Mouse (Mus musculus): Measurements from ENCODE around the gene Itsn1. TPM values are rescaled to one million over a fixed set of nuclear protein-coding genes. Genes with fewer than 3 reads are reported as not detected.

The Itsn1 gene
- polyA plus RNA-seq (2014; fragmentation: Illumina TruSeq; extraction: RNeasy Lipid Tissue Mini Kit (QIAGEN cat#74804); ENCODE audit: low read depth, low replicate concordance), result 20.2 TPM

DNA sequence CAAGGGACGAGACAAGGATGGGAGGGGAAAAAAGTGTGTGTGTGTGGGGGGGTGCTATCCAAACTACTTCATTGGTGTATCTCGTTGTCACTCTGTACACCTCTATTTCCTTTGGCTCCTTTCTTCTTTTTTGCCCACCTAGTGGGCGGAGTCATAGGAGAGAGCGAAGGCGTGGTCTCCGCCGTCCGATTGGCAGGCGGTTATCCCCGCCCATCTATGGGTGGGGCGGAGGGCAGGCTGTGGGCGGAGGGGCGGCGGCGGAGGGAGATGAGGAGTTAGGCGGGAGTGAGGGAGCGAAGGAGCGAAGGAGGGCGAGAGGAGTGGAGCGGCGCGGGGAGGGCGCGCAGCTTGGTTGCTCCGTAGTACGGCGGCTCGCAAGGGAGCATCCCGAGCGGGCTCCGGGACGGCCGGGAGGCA, at the start of gene Itsn1:
Gene Itsn1 (plus strand): TSS at position 216 of the 417 bp plus-strand sequence.

DNA sequence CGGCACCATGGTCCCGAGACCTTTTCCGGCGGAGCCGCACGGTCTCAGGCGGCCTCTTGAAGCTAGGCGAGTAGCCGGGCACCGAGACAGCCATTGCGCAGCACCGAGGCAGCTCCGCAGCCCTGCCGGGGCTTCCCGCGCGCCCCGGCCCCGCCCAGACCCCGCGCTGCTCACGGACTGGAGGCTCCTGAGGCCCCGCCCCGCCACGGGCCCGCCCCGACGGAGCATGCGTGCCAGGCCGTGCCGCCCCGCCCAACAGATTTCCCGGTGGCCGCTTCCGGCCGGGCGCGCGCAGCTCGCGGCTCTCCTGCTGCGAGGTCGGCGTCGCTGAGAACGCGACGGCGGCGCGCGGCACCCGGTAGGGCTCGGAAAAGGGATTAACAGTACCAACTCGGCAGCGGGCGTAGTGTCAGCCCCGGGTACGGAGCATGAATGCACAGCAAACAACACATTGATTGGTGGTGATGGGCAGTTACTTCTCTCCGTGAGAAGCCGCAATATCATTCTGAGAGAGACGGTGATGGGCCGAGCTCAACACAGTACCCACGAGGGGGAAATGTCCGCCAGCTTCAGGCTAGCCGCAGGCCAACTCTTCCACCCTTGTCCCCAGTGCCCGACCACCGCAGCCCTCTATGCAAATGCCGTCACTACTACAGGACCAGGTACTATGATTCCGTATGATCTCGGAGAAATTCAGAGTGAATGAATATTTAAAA, 40.3 kb upstream of the Itsn1 start, which contains the start of gene Donson:
Gene Donson (minus strand): TSS at position 152 of the 716 bp plus-strand sequence.

DNA sequence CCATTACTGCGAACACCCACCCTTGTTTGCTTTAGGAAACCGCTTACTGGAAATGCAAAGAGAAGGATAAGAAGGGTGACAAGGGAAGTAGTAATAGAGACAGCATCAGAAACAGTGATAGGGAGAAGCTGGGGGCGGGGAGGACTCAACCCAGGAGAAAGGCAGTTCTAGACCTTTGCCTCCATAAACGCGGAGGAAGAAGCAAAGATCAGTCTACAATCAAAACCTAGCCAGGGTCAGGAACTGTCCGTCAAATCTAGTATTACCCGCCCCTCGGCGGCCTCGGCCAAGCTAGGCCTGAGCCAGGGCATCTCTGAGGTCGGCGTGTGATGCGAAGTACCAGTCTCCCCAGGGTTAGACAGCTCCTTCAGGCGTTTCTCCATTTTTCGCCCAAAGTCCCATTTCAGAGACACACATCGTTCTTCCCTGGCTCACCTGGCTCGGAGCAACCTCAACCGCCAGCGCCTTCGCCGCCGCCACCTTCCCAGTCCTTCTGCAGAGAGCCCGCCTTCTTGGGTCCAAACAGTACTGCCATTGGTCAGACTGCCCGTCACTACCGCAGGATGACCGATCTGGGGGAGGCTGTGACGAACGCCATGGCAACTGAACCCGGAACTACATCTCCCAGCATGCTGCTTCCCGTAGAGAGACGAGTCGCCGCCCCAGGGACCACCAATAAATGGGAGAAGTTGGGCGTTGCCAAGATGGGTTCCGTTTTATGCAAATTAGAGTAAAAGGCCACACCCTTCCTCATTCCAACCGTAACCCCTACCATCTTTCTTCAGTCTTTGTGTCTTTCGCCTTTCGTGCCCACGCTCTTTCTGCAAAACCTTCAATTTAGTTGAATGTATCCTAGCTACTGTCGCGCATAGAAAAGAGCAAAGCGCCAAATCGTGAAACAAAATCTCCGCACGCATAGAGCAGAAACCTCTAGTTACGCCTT, 687 bp upstream of the Itsn1 start, which contains the start of gene Cryzl1:
Gene Cryzl1 (minus strand): TSS at position 853 of the 943 bp plus-strand sequence.

Other genes starting within 250 kb of the Itsn1 start
- 122 TPM for gene Ifnar1, start 244.0 kb upstream of the Itsn1 start, polyA plus RNA-seq (2014; fragmentation: Illumina TruSeq; extraction: RNeasy Lipid Tissue Mini Kit (QIAGEN cat#74804); ENCODE audit: low read depth, low replicate concordance)
- 17.0 TPM for gene Ifngr2, start 182.2 kb upstream of the Itsn1 start, polyA plus RNA-seq (2014; fragmentation: Illumina TruSeq; extraction: RNeasy Lipid Tissue Mini Kit (QIAGEN cat#74804); ENCODE audit: low read depth, low replicate concordance)
- gene Tmem50b, start 131.5 kb upstream of the Itsn1 start, polyA plus RNA-seq (2014; fragmentation: Illumina TruSeq; extraction: RNeasy Lipid Tissue Mini Kit (QIAGEN cat#74804); ENCODE audit: low read depth, low replicate concordance), result 96.2 TPM
- gene Dnajc28, start 110.3 kb upstream of the Itsn1 start, polyA plus RNA-seq (2014; fragmentation: Illumina TruSeq; extraction: RNeasy Lipid Tissue Mini Kit (QIAGEN cat#74804); ENCODE audit: low read depth, low replicate concordance), result 30.4 TPM
- gene Gart, start 82.3 kb upstream of the Itsn1 start, polyA plus RNA-seq (2014; fragmentation: Illumina TruSeq; extraction: RNeasy Lipid Tissue Mini Kit (QIAGEN cat#74804); ENCODE audit: low read depth, low replicate concordance), result 20.1 TPM
- 552 TPM for gene Son, start 81.8 kb upstream of the Itsn1 start, polyA plus RNA-seq (2014; fragmentation: Illumina TruSeq; extraction: RNeasy Lipid Tissue Mini Kit (QIAGEN cat#74804); ENCODE audit: low read depth, low replicate concordance)
- gene Donson, start 40.5 kb upstream of the Itsn1 start, polyA plus RNA-seq (2014; fragmentation: Illumina TruSeq; extraction: RNeasy Lipid Tissue Mini Kit (QIAGEN cat#74804); ENCODE audit: low read depth, low replicate concordance), result 7.6 TPM
- gene Cryzl1, start 306 bp upstream of the Itsn1 start, polyA plus RNA-seq (2014; fragmentation: Illumina TruSeq; extraction: RNeasy Lipid Tissue Mini Kit (QIAGEN cat#74804); ENCODE audit: low read depth, low replicate concordance), result 120 TPM

All from adrenal gland, adult 10 weeks (tissue).